Mouse (Mus musculus): Measurements from ENCODE around the gene Slc38a9. TPM values are rescaled to one million over a fixed set of nuclear protein-coding genes. Genes with fewer than 3 reads are reported as not detected.

Gene Slc38a9
- polyA plus RNA-seq, 1 experiment from 2014 or later = 11.3 TPM

- 0 out of 2 replicates have a peak, but pooled peaks have one; percentile 44 for ATAC-seq (replicated peaks; ENCODE audit: low FRiP score, low read depth)
- Histone ChIP-seq H3K4me2 (ENCODE audit: low read length) (peak overlapping the region; percentile 97), H3K9ac (ENCODE audit: low read depth, low read length) (no peak overlapping the region), H3K9me3 (replicated peaks; ENCODE audit: low read length) (no peaks in the 10 kb centered on the region), H3K4me1 (replicated peaks; ENCODE audit: insufficient read depth, low read length) (peaks cover 4% of the 10 kb centered on the region; the same call in 1 of the 2 replicates), H3K36me3 (ENCODE audit: insufficient read depth, low read length) (no peaks in the 10 kb centered on the region), H3K4me3 (replicated peaks; ENCODE audit: low read depth, low read length) (peak overlapping the region; percentile 82), H3K27me3 (ENCODE audit: insufficient read depth, low read length) (no peaks in the 10 kb centered on the region), H3K27ac (no peak overlapping the region)
- DNase-seq (ENCODE audit: low spot score) = no peak
- TF ChIP-seq CTCF (IDR thresholded peaks at IDR 0.05; ENCODE audit: low read depth) = no peak
- 2% methylated on average over 10 of the region's 10 CpGs for WGBS
Measured at GRCm38 (mm10) chr13:112659986-112660573, 471 bp upstream of the Slc38a9 start.

- no peak for ATAC-seq (replicated peaks; ENCODE audit: low FRiP score, low read depth)
- 74% methylated on average over 2 of the region's 2 CpGs for WGBS
- H3K4me2 ChIP-seq (ENCODE audit: low read length) = no peak overlapping the region
- H3K4me3 ChIP-seq (replicated peaks; ENCODE audit: low read depth, low read length) = no peak overlapping the region
- H3K27ac ChIP-seq = no peak overlapping the region
- peaks cover 4% of the 10 kb centered on the region; the same call in 1 of the 2 replicates for H3K4me1 ChIP-seq (replicated peaks; ENCODE audit: insufficient read depth, low read length)
- H3K9ac ChIP-seq (ENCODE audit: low read depth, low read length) = no peak overlapping the region
- H3K9me3 ChIP-seq (replicated peaks; ENCODE audit: low read length) = no peaks in the 10 kb centered on the region
- no peak for TF ChIP-seq CTCF (IDR thresholded peaks at IDR 0.05; ENCODE audit: low read depth)
- DNase-seq (ENCODE audit: low spot score) = no peak
- no peaks in the 10 kb centered on the region for H3K36me3 ChIP-seq (ENCODE audit: insufficient read depth, low read length)
- H3K27me3 ChIP-seq (ENCODE audit: insufficient read depth, low read length) = no peaks in the 10 kb centered on the region
Measured at GRCm38 (mm10) chr13:112661687-112662086, 1.1 kb downstream of the Slc38a9 start.

- no peak overlapping the region for H3K9ac ChIP-seq (ENCODE audit: low read depth, low read length)
- H3K27ac ChIP-seq = no peak overlapping the region
- 89% methylated on average over 10 of the region's 10 CpGs for WGBS
- no peaks in the 10 kb centered on the region for H3K27me3 ChIP-seq (ENCODE audit: insufficient read depth, low read length)
- no peak for ATAC-seq (replicated peaks; ENCODE audit: low FRiP score, low read depth)
- no peaks in the 10 kb centered on the region for H3K4me1 ChIP-seq (replicated peaks; ENCODE audit: insufficient read depth, low read length)
- no peak for TF ChIP-seq CTCF (IDR thresholded peaks at IDR 0.05; ENCODE audit: low read depth)
- no peak overlapping the region for H3K4me3 ChIP-seq (replicated peaks; ENCODE audit: low read depth, low read length)
- peaks cover 4% of the 10 kb centered on the region; the same call in 1 of the 2 replicates for H3K36me3 ChIP-seq (ENCODE audit: insufficient read depth, low read length)
- H3K4me2 ChIP-seq (ENCODE audit: low read length) = no peak overlapping the region
- no peak for DNase-seq (ENCODE audit: low spot score)
- no peaks in the 10 kb centered on the region for H3K9me3 ChIP-seq (replicated peaks; ENCODE audit: low read length)
Measured at GRCm38 (mm10) chr13:112666433-112667024, 6.0 kb downstream of the Slc38a9 start.

GRCm38 (mm10) chr13:112667215-112667614, 6.7 kb downstream of the Slc38a9 start:
- 82% methylated on average over 9 of the region's 9 CpGs for WGBS
- Histone ChIP-seq H3K4me1 (replicated peaks; ENCODE audit: insufficient read depth, low read length) (no peaks in the 10 kb centered on the region), H3K9me3 (replicated peaks; ENCODE audit: low read length) (no peaks in the 10 kb centered on the region), H3K27me3 (ENCODE audit: insufficient read depth, low read length) (no peaks in the 10 kb centered on the region), H3K4me3 (replicated peaks; ENCODE audit: low read depth, low read length) (no peak overlapping the region), H3K4me2 (ENCODE audit: low read length) (no peak overlapping the region), H3K36me3 (ENCODE audit: insufficient read depth, low read length) (peaks cover 4% of the 10 kb centered on the region; the same call in 1 of the 2 replicates), H3K9ac (ENCODE audit: low read depth, low read length) (no peak overlapping the region), H3K27ac (no peak overlapping the region)
- no peak for TF ChIP-seq CTCF (IDR thresholded peaks at IDR 0.05; ENCODE audit: low read depth)
- no peak for DNase-seq (ENCODE audit: low spot score)
- ATAC-seq (replicated peaks; ENCODE audit: low FRiP score, low read depth) = no peak

- no peak for DNase-seq (ENCODE audit: low spot score)
- peak; percentile 19; the same call in 1 of the 2 replicates for TF ChIP-seq CTCF (IDR thresholded peaks at IDR 0.05; ENCODE audit: low read depth)
- 65% methylated on average over 13 of the region's 13 CpGs for WGBS
Measured at GRCm38 (mm10) chr13:112671708-112672107, 11.2 kb downstream of the Slc38a9 start.

GRCm38 (mm10) chr13:112672797-112673196, 12.2 kb downstream of the Slc38a9 start:
- Histone ChIP-seq H3K9me3 (replicated peaks; ENCODE audit: low read length) (no peaks in the 10 kb centered on the region), H3K9ac (ENCODE audit: low read depth, low read length) (no peak overlapping the region), H3K4me1 (replicated peaks; ENCODE audit: insufficient read depth, low read length) (no peaks in the 10 kb centered on the region), H3K27ac (no peak overlapping the region), H3K27me3 (ENCODE audit: insufficient read depth, low read length) (no peaks in the 10 kb centered on the region), H3K4me3 (replicated peaks; ENCODE audit: low read depth, low read length) (no peak overlapping the region), H3K4me2 (ENCODE audit: low read length) (no peak overlapping the region), H3K36me3 (ENCODE audit: insufficient read depth, low read length) (peaks cover 4% of the 10 kb centered on the region; the same call in 1 of the 2 replicates)
- WGBS = 86% methylated on average over 6 of the region's 6 CpGs
- DNase-seq (ENCODE audit: low spot score) (no peak), ATAC-seq (replicated peaks; ENCODE audit: low FRiP score, low read depth) (no peak)
- no peak for TF ChIP-seq CTCF (IDR thresholded peaks at IDR 0.05; ENCODE audit: low read depth)

More at GRCm38 (mm10) chr13:112671708-112672107, 11.2 kb downstream of the Slc38a9 start:
- no peak overlapping the region for H3K9ac ChIP-seq (ENCODE audit: low read depth, low read length)
- H3K27me3 ChIP-seq (ENCODE audit: insufficient read depth, low read length) = no peaks in the 10 kb centered on the region
- no peaks in the 10 kb centered on the region for H3K4me1 ChIP-seq (replicated peaks; ENCODE audit: insufficient read depth, low read length)
- no peaks in the 10 kb centered on the region for H3K9me3 ChIP-seq (replicated peaks; ENCODE audit: low read length)
- peaks cover 4% of the 10 kb centered on the region; the same call in 1 of the 2 replicates for H3K36me3 ChIP-seq (ENCODE audit: insufficient read depth, low read length)
- no peak overlapping the region for H3K27ac ChIP-seq
- no peak for ATAC-seq (replicated peaks; ENCODE audit: low FRiP score, low read depth)
- no peak overlapping the region for H3K4me3 ChIP-seq (replicated peaks; ENCODE audit: low read depth, low read length)
- H3K4me2 ChIP-seq (ENCODE audit: low read length) = no peak overlapping the region

Data from kidney, postnatal 0 days (tissue).